Mouse (Mus musculus) MEL-GATA-1-ER (cell line): Measurements from ENCODE around the gene Wnk4.
"Not testable (repeated sequence)": the region's sequence is repeated elsewhere in the genome, so short reads cannot be mapped to it uniquely, and the experiment has no call there.

Experiments
- DNase-seq: peaks from one replicate; pipeline ENCODE4 v3.0.0-alpha.2; 2012; ENCODE audit warnings: low read depth; ENCODE audit errors: extremely low read depth

Wnk4 gene

DNA sequence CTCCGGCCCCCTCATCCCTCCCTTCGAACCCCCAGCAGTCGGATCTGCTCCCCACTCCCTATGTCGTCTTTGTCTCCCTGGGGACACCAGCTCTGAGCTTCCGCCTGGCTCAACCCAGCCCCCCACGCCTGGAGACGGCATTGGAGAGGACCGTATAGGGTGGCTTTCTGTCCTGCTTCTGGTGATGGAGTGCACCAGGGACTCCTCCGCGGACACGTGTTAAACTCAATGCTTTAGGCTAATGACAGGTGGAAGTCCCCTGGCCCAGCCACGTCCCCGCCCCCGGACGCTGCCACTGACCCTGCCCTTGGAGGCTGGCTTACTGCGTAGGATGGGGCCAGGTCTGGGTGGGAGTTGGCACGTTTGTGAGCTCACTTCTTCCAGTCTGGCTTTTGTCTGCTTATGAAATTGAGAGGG is 56.1 kb downstream of the Wnk4 start:
- no peak for DNase-seq

DNA sequence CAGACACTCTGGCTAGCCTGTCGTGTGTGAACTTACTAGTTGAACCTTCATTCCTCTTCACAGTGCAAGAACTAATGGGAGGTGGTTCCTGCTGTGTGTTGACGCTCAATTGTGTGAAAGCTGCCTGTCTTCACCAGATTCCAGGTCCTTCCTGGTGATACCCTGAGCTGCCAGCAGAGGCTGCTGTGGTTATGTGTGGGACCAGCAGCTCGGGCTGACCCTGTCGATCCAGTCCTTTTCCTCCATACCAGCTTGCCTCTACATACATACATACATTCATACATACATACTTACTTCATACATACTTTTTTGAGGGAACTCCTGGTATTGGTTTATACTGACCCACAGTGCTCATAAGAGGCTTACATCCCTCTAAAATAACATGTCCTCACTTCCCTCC is 63.2 kb downstream of the Wnk4 start:
- DNase-seq = no peak

DNA sequence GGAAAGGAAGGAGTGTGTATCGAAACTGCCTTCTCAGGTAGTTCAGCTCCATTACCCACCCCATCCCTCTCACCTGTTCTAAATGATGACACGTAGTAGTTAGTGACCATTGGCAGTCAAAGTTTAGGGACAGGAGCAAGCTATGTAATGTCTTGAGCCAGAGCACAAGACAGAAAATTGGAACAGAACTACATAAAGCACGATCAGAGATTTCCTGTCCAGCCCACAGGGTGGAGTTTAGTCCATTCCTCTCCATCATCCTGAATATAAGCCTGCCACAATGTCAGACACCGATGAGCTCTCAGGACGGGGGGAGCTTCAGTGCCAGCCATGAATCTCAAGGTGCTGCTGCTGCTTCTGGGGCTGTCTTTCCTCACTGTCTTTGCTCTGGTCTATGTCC is 64.4 kb downstream of the Wnk4 start, which contains the start of gene Aoc2:
Gene Aoc2 (plus strand): TSS at position 301 of the 400 bp plus-strand sequence.
- no peak for DNase-seq

DNA sequence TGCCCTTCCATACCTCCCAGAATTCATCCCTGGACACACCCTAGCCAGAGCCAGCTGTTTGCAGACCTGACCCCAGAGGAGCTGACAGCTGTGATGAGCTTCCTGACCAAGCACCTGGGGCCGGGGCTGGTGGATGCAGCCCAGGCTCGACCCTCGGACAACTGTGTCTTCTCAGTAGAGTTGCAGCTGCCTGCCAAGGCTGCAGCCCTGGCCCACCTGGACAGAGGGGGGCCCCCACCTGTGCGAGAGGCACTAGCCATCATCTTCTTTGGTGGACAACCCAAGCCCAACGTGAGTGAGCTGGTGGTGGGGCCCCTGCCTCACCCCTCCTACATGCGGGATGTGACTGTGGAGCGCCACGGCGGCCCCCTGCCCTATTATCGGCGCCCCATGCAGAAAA is 64.8 kb downstream of the Wnk4 start:
- DNase-seq = not testable (repeated sequence)

DNA sequence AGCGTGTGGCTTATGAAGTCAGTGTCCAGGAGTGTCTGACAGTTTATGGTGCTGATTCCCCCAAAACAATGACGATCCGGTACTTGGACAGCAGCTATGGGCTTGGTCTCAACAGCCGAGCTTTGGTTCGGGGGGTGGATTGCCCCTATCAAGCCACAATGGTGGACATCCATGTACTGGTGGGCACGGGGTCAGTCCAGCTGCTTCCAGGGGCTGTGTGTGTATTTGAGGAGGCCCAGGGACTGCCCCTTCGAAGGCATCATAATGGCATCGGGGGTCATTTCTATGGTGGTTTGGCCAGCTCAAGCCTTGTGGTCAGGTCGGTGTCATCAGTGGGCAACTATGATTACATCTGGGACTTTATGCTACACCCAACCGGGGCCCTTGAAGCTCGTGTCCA is 65.8 kb downstream of the Wnk4 start:
- DNase-seq = no peak
